Mouse (Mus musculus) heart, adult 2 months (tissue): ENCODE measurements around the gene Ell.

ENCODE experiments used
- CTCF ChIP-seq: fragments of 200-600 bp; IDR thresholded peaks from 2 replicates; pipeline ENCODE4 v1.8.1; 2022; ENCODE audit warnings: antibody characterized with exemption, mild to moderate bottlenecking, moderate library complexity
- POLR2A ChIP-seq: fragments of 200-500 bp; IDR thresholded peaks from 2 replicates; pipeline ENCODE4 v1.6.1; 2011; ENCODE audit warnings: mild to moderate bottlenecking, low read depth, low read length, control low read depth; ENCODE audit not compliant: insufficient read depth

- TF ChIP-seq POLR2A = no peak
- no peak for TF ChIP-seq CTCF
Observed at GRCm38 (mm10) chr8:70564696-70565235, 25.5 kb downstream of the Ell start.
